Mouse (Mus musculus): ENCODE results near the gene Mex3d.
"Not testable (repeated sequence)": the region's sequence is repeated elsewhere in the genome, so short reads cannot be mapped to it uniquely, and the experiment has no call there.

Mex3d gene

DNA sequence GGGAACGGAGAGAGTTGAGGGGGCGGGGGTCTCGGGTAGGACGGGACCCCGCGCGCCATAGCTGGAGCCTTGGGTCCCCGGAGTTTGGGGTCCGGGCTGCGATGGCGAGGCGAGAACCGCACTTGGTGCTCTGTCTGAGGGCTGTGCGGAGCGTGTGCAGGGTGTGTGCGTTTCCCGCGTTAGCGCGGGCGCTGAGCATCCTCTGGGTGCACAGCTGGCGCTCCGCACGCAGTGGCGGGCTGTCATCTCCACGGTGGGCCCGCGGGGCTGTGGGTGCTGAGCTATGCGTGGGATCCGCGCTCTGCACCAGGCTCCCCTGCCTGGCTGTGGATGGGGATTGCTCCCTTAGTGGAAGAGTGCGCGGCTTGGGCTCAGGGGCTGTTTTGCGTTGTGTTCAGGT is 30.7 kb downstream of the Mex3d start:
- no peak for DNase-seq (ENCODE audit: extremely low read depth, low read depth)

- no peak for DNase-seq (ENCODE audit: extremely low read depth, low read depth)
Observed at GRCm38 (mm10) chr10:80356001-80356682, 31.3 kb downstream of the Mex3d start, which contains the start of gene Plk5. Gene Plk5 (plus strand): TSS chr10:80356459.

GRCm38 (mm10) chr10:80355431-80355830 is 32.0 kb downstream of the Mex3d start:
- DNase-seq (ENCODE audit: extremely low read depth, low read depth): no peak

- no peak for DNase-seq (ENCODE audit: extremely low read depth, low read depth)
Observed at GRCm38 (mm10) chr10:80352727-80353126, 34.7 kb downstream of the Mex3d start.

DNA sequence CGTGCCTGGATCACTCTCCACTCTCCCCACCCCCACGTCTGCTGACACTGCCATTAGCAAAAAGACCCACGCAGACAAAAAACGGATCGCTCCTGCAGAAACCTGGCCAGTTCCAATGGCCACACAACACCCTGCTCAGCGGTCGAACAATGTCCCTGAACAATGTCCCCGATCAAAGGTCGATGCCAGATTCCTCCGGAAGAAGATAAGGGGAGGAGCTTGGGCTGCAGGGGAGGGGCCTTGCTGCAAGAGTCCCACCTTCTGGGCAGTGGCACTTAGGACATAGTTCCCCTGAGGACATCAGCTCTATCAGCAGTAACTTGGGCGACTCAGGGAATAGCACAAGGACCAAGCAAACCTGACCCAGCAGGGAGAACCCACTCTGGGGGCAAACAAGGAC is 35.6 kb downstream of the Mex3d start:
- no peak for DNase-seq (ENCODE audit: extremely low read depth, low read depth)

DNA sequence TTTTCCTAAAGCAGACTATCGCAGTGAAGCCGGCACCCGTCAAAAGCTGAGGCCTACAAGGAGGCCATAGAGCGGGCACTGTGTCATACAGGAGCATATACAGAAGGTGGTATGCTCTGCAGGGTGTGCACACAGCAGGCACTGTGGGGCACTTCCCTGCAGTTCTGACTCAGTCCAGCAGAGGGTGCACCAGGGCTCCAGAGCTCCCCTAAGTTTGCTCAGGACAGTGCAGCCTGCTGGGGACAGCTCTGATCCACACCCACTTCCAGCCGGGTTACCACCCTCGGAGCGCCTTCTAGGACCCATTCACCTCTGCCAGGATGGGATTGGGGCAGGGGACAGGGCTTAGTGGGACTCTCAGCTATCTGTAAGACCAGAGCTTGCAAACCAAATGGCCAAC is 37.2 kb downstream of the Mex3d start:
- DNase-seq (ENCODE audit: extremely low read depth, low read depth): peak; percentile 76

DNA sequence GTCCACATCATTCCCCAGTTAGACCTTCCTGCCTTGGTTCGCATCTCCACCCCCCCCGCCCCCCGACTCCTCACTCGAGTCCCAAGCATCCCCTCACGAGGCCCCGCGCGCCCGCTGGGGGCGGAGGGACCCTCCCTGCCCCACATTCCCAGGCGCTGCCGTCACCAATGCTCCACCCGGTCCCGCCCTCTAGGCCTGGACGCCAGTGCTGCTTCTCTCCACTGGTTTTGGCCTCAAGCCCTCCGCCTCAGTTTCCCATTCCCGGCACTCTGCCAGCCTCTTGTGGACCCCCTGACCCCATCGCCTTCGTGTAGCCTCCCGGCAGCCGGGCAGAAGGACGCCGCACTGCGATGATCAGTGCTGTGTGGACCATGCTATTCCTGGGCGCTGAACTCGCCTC is 38.5 kb downstream of the Mex3d start:
- no peak for DNase-seq (ENCODE audit: extremely low read depth, low read depth)

DNA sequence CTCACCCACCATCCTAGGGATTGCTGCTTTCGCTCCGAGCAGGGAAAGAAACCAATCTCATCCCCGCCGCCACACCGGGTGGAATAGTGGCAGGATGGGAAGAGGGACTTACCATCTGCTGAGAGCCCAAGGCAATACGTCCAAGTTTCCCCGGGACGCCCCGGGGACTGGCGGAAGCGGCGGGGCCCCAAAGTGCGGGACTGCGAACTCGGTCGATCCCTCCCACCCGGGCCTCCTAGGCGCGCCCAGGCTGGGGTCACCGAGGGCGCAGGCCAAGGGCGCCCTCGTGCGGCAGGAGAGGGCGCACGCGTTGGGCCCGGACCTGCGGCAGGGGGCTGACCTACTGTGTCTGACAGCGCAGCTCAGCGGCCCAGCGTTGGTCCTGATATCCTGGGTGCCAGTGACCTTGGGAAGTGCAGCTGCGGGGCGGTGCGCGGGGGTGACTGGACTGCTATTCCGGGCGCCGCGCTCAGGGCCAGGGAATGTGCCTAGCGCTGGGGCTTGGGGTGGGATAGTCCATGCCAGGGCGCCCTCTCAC is 39.1 kb downstream of the Mex3d start, which contains the start of gene Adamtsl5:
Adamtsl5 (minus strand) TSS at position 169 of the 538 bp plus-strand sequence.
- no peak for DNase-seq (ENCODE audit: extremely low read depth, low read depth)

GRCm38 (mm10) chr10:80347514-80347967 is 39.9 kb downstream of the Mex3d start:
- DNase-seq (ENCODE audit: extremely low read depth, low read depth): no peak

DNA sequence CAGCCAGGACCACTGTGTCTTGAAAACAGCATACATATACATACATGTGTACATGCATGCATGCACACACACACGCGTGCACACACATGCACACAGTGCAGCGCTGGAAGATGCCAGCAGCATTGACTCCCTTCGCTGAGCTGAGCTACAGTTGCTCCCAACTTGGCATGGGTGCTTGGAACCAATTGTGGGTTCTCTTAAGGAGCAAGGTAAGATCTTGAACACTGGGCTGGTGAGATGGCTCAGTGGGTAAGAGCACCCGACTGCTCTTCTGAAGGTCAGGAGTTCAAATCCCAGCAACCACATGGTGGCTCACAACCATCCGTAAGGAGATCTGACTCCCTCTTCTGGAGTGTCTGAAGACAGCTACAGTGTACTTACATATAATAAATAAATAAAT is 41.5 kb downstream of the Mex3d start:
- not testable (repeated sequence) for DNase-seq (ENCODE audit: extremely low read depth, low read depth)

- no peak for DNase-seq (ENCODE audit: extremely low read depth, low read depth)
Observed at GRCm38 (mm10) chr10:80345122-80345521, 42.3 kb downstream of the Mex3d start.

DNA sequence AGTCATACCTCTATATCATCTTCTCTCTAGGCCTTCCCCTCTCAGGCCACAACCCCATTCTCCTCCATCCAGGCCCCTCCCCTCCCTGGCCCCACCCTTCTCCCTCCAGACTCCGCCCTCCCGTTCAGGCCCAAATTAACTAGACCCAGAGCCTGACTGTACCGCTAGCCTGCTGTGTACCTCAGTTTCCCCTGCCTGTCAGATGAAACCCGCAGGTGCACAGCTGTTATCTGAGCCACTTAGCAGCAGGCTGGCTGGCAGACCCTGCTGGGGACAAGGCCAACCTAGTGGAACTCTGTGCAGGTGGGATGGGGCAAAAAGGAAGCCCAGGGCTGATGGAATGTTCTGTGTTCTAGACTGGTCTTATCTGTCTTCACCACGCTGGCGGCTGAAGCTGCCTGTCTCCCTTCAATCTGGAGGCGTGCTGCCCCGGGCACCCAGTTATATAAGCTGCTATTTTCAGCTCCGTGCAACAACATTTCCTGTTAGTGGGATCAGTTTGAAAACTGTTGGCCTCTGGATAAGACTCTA is 43.3 kb downstream of the Mex3d start:
- peak; percentile 89 for DNase-seq (ENCODE audit: extremely low read depth, low read depth)

DNA sequence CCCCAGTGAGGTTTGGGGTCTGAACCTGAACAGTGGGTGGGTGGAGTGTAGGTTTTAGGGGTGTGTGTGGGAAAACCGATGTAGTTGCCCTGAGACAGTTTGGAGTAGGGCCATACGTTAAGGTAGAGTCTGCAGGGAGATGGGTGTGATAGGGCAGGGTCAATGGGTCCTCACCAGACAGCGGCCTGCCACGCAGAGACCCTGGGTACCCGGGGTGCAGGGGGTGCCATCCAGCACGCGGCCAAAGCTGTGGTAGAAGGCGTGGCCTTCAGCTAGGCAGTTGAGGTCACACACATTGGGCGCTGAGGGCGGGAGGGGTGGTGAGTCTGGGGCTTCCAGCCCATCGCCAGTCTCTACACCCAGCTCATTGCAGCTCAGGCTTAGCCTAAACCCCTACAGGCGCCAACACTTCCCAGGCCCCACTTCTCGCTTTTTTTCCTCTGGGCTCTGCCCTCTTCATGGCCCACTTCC is 44.0 kb downstream of the Mex3d start:
- no peak for DNase-seq (ENCODE audit: extremely low read depth, low read depth)

GRCm38 (mm10) chr10:80342749-80343424 is 44.6 kb downstream of the Mex3d start:
- DNase-seq (ENCODE audit: extremely low read depth, low read depth): peak; percentile 88

GRCm38 (mm10) chr10:80342305-80342748 is 45.1 kb downstream of the Mex3d start:
- DNase-seq (ENCODE audit: extremely low read depth, low read depth): no peak

DNA sequence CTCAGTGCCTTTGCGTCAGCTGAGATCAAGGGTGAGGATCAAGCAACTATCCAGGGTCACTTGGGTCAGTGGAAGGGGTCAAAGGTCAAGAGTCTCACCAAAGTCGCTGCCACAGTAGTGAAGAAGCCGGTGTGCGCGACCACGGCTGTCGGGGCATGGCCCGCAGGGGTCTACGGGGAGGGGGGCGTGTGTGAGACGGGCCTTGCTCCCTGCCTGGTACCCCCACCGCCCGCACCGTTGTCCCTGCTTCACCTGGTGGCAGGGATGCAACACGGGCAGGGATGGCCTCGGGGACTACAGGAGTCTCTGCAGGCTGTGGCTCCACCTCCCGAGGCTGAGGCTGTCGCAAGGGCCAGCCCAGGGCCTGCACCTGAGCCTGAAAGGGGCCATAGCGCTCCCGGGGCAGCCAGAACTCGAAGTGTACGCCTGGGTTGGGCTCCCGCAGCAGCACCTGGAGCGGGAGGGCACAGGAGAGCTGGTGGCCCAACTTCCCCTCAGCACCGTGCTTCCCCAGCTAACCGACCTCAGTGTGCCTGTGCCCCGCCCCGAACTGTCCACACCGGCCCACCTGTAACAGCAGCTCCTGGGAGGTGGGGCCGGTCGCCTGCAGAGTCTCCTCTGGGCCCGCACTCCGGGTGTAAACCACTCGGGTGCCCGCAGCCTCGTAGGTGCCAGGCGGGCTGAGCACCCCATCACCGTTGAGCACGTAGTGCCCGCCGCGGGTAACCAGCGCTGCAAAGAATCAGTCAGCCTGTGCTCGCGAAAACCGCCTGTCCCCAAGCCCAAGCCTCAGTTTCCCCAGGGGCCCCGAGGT is 45.8 kb downstream of the Mex3d start:
- no peak for DNase-seq (ENCODE audit: extremely low read depth, low read depth)

DNA sequence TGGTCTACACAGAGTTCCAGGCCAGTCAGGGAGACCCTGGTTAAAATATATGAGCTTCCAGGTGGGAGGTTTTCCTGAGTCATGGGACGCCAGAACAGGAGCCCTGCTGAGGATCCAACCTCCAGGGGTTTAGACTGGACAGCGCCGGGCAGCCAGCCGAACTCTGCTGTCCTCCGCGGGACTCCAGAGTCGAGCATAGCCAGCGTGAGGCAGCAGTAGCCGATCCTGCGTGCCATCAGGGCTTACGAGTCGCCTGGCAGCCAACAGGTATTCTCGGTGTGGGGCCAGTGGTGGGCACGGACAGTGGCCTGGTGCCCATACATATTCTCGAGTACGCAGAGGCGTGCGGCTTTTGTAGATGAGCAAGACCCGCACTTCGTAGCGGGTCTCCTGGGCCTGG is 46.4 kb downstream of the Mex3d start:
- DNase-seq (ENCODE audit: extremely low read depth, low read depth): no peak

DNA sequence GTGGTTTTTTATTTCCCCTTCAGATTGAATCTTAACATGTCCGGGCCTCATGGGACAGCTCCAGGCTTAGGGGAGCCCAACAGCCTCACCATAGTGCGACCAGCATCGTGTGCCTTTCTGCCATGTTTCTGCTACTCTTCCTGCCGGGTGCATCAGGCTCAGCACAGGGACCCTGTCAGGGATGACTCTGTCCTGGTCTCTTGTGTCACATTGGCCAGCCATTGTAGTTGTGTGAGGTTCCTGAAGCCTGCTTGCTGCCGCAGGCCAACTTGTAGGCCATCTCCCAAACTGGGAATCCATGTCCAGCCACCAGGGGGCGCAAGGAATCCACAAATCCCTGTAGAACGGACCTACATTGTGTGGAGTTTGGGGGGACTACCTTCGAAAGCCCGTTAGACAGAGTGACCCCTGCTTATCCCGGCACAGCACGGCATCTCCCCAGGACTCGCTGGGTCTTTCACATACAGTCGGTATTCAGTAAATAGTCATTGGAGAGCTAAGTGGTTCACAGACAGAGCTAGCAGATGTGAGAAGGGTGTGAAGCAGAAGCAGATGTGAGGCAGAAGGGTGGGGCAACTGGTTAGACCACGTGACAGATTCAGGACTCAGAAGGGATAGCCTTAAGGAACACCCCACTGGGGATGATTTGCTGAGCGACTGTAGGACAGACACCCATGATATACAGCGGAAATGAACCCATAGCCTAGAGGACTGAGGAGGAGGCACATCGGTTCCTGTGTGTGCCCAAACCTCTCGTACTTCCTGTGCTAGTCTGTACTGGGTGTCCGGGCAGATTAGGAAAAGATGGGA is 47.3 kb downstream of the Mex3d start:
- peak; percentile 71 for DNase-seq (ENCODE audit: extremely low read depth, low read depth)

DNA sequence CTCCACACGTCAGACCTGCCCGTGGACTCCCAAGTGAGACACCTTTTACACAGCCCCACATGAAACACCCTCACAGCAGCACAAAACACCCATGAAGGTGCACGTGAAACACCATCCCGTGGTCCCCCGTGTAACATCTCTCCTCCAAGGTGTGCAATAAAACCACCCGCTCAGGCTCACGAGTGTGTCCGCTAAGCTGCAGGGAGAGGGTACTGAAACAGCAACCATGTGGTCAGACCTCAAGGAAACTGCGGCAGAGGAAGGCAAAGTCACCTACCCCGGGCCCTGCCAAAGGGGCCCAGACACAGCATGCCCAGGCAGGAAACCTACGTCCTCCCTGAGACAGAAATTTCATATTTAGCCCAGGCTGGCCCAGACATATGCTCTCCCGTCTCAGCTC is 51.2 kb downstream of the Mex3d start:
- no peak for DNase-seq (ENCODE audit: extremely low read depth, low read depth)

DNA sequence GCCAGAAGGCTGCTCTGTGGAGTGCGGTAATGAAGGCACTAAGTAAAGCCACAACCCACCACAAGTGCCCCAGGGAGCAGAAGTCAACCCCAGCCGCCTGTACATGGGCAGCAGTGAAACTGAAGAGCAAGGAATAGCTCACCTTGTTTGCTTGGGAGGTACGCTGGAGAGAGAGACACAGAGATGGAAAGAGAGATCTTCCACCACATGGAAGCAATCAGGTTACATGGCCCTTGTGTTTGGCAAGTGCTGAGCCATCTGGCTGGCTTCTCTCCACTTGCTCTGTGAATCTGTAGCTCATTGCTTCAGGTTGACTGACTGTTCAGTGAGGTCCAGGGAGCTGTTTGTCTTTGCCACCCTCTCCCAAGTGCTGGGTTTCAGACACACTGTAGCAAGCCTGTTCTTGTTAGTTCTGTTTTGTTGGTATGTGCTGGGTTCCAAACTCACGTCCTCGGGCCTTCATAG is 54.9 kb downstream of the Mex3d start:
- no peak for DNase-seq (ENCODE audit: extremely low read depth, low read depth)
